Mouse (Mus musculus) erythroblast, embryonic 14.5 days (primary cell): Measurements from ENCODE around the gene Hipk2.

Experiments
- GATA1 ChIP-seq: IDR thresholded peaks from 2 replicates; pipeline ENCODE4 v1.6.1; 2012; ENCODE audit warnings: low read length, inconsistent platforms, mixed read lengths
- TAL1 ChIP-seq: IDR thresholded peaks from 3 replicates; pipeline ENCODE4 v1.6.1; 2012; ENCODE audit warnings: low read length, inconsistent platforms, mixed read lengths

GRCm38 (mm10) chr6:38650263-38650937, 225.6 kb downstream of the Hipk2 start:
- TF ChIP-seq GATA1 (no peak; the same call in 1 of the 2 replicates), TAL1 (no peak)
